Mouse (Mus musculus): Measurements from ENCODE around the gene Olfr1162. TPM values are rescaled to one million over a fixed set of nuclear protein-coding genes. Genes with fewer than 3 reads are reported as not detected.

Olfr1162 gene
- polyA plus RNA-seq (2014; fragmentation: Illumina TruSeq; extraction: RNeasy Lipid Tissue Mini Kit (QIAGEN cat#74804); ENCODE audit: insufficient read depth, low read depth, low replicate concordance) = not detected

DNA sequence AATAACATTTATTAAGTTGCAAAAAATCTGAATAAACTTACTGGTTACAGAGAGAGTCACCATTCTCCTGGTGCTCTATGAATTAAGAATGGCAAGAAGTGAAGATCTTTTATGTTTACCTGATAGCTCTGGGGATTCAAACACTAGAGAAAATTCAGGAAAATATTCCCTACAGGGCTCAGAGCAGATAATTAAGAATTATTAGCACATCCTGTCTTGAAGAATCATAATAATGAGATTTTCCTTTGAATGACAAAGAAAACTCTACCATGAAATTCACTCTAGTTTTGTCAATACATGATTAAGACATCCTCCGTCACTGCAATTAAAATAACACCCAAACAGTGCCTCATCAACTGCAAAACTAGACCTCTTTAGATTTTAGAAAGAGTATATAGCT lies at the start of gene Olfr1162:
Gene Olfr1162 (minus strand): TSS at position 101 of the 400 bp plus-strand sequence.

DNA sequence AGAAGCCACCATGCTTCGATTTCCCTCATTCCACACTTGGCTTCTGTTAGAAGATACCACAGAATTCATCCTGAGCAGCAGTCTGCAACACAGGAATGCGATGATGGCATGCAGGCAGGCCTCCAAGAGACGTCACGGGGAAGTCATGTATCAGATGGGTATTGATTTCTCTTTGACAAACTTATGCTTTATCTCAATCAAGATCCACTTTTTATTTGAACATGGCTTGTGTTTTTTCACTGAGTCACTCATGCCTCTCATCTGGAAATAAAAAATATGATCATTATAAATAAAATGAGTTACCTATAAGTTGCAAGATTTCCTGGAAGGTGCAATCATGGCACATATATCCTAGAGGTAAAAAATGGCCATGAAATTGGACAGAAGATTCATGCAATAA lies 42.9 kb upstream of the Olfr1162 start, which contains the start of gene Olfr1164:
Gene Olfr1164 (minus strand): TSS at position 101 of the 400 bp plus-strand sequence.

DNA sequence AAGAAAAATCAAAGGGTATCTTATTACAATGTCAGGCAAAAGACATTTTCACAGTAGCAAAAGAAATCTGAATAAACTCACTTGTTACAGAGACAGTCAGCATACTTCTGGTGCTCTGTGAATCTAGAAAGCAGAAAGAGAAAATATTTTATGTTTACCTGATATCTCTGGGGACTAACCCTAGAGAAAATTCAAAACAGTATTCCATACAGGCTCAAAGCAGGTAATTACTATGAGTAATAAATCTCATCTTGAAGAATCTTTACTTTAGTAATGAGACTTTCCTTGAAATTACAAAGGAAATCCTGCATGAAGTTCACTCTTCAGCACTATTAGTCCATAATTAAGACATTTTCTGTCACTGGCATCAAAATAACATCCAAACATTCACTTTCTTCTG lies 20.8 kb upstream of the Olfr1162 start, which contains the start of gene Olfr1163:
Gene Olfr1163 (minus strand): TSS at position 101 of the 400 bp plus-strand sequence.

DNA sequence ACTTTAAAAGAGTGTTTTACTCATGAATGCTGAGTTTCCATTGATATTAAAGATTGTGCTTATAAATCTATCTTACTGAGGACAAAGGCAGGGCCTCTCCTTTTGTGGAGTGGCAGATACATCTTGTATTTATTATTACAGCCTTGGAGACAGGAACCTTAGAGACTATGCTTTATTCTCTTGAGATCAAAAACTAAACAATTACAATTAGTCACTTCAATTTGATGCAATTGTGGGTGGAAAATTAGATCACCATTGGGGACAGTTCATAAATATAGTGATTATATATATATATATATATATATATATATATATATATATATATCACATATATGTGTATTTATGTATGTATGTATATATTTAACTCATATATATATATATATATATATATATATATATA lies 13.3 kb downstream of the Olfr1162 start, which contains the start of gene Olfr73:
Gene Olfr73 (minus strand): TSS at position 101 of the 400 bp plus-strand sequence.

DNA sequence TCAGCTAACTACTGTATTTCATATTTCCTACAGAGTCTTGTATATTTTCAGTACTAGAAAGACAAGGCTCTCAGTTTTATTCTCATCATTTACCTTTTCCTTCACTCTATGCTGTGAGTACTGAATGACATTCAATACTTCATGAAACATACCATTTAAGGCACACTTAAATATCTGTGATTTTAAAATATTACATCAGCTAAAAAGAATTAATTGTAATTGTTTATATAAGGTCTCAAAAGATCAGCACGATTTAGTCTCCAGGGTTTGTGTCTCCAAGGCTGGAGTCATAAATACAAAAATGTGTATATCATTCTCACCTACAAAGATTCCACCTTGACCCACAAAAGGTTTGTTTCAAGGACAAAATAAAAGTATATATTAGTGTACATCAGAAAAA lies 28.5 kb downstream of the Olfr1162 start, which contains the start of gene Olfr1161:
Gene Olfr1161 (plus strand): TSS at position 301 of the 400 bp plus-strand sequence.

DNA sequence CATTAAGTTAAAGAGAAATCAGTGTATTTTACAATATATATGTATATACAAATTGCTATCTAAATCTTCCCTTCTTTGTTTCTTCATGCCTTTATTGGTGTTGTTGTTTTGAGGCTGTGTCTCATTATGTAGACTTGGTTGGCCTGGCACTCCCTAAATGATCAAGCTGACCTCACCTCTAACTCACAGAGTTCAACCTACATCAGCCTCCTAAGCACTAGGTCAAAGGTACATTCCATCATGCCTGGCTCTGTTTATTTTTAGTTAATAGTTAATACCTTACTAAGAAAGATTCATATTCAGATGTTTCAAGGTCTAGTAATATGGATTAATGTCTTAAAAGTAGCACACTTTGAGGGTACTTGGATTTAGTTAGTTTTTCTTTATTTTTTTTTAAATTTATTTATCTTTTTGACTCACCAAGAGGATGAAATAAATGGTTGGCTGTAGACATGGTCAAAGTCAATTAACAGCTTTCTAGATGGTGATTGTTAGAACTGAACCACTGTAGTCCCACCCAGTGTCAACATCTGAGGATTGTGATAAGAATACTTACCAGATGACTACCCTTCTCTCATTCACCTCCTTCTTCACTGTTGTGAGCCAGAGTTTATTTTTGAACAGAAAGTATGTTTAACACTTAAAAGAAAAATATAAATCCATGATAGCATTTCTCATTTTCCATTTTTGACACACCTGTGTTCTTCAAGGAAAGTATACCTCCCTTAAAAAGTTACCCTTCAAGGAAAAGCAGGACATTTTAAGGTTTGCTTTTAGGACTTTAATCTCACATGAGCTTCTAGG lies 43.2 kb downstream of the Olfr1162 start, which contains the start of gene Olfr1160:
Gene Olfr1160 (minus strand): TSS at position 754 of the 804 bp plus-strand sequence.

Other genes with a start within 250 kb of the Olfr1162 start
- not detected for gene Olfr1145, start 241.3 kb downstream of the Olfr1162 start, polyA plus RNA-seq (2014; fragmentation: Illumina TruSeq; extraction: RNeasy Lipid Tissue Mini Kit (QIAGEN cat#74804); ENCODE audit: insufficient read depth, low read depth, low replicate concordance)
- gene Olfr1148, start 220.6 kb downstream of the Olfr1162 start, polyA plus RNA-seq (2014; fragmentation: Illumina TruSeq; extraction: RNeasy Lipid Tissue Mini Kit (QIAGEN cat#74804); ENCODE audit: insufficient read depth, low read depth, low replicate concordance) = not detected
- not detected for gene Olfr1150-ps1, start 207.1 kb downstream of the Olfr1162 start, polyA plus RNA-seq (2014; fragmentation: Illumina TruSeq; extraction: RNeasy Lipid Tissue Mini Kit (QIAGEN cat#74804); ENCODE audit: insufficient read depth, low read depth, low replicate concordance)
- not detected for gene Olfr1151, start 195.3 kb downstream of the Olfr1162 start, polyA plus RNA-seq (2014; fragmentation: Illumina TruSeq; extraction: RNeasy Lipid Tissue Mini Kit (QIAGEN cat#74804); ENCODE audit: insufficient read depth, low read depth, low replicate concordance)
- not detected for gene Olfr1152, start 184.6 kb downstream of the Olfr1162 start, polyA plus RNA-seq (2014; fragmentation: Illumina TruSeq; extraction: RNeasy Lipid Tissue Mini Kit (QIAGEN cat#74804); ENCODE audit: insufficient read depth, low read depth, low replicate concordance)
- gene Olfr1153, start 156.2 kb downstream of the Olfr1162 start, polyA plus RNA-seq (2014; fragmentation: Illumina TruSeq; extraction: RNeasy Lipid Tissue Mini Kit (QIAGEN cat#74804); ENCODE audit: insufficient read depth, low read depth, low replicate concordance) = not detected
- not detected for gene Olfr1154, start 146.0 kb downstream of the Olfr1162 start, polyA plus RNA-seq (2014; fragmentation: Illumina TruSeq; extraction: RNeasy Lipid Tissue Mini Kit (QIAGEN cat#74804); ENCODE audit: insufficient read depth, low read depth, low replicate concordance)
- not detected for gene Olfr1155, start 106.0 kb downstream of the Olfr1162 start, polyA plus RNA-seq (2014; fragmentation: Illumina TruSeq; extraction: RNeasy Lipid Tissue Mini Kit (QIAGEN cat#74804); ENCODE audit: insufficient read depth, low read depth, low replicate concordance)
- not detected for gene Olfr1156, start 98.0 kb downstream of the Olfr1162 start, polyA plus RNA-seq (2014; fragmentation: Illumina TruSeq; extraction: RNeasy Lipid Tissue Mini Kit (QIAGEN cat#74804); ENCODE audit: insufficient read depth, low read depth, low replicate concordance)
- not detected for gene Olfr1157, start 82.8 kb downstream of the Olfr1162 start, polyA plus RNA-seq (2014; fragmentation: Illumina TruSeq; extraction: RNeasy Lipid Tissue Mini Kit (QIAGEN cat#74804); ENCODE audit: insufficient read depth, low read depth, low replicate concordance)
- gene Olfr74, start 76.5 kb downstream of the Olfr1162 start, polyA plus RNA-seq (2014; fragmentation: Illumina TruSeq; extraction: RNeasy Lipid Tissue Mini Kit (QIAGEN cat#74804); ENCODE audit: insufficient read depth, low read depth, low replicate concordance) = not detected
- gene Olfr1158, start 61.0 kb downstream of the Olfr1162 start, polyA plus RNA-seq (2014; fragmentation: Illumina TruSeq; extraction: RNeasy Lipid Tissue Mini Kit (QIAGEN cat#74804); ENCODE audit: insufficient read depth, low read depth, low replicate concordance) = not detected
- not detected for gene Olfr1160, start 42.9 kb downstream of the Olfr1162 start, polyA plus RNA-seq (2014; fragmentation: Illumina TruSeq; extraction: RNeasy Lipid Tissue Mini Kit (QIAGEN cat#74804); ENCODE audit: insufficient read depth, low read depth, low replicate concordance)
- not detected for gene Olfr1161, start 28.4 kb downstream of the Olfr1162 start, polyA plus RNA-seq (2014; fragmentation: Illumina TruSeq; extraction: RNeasy Lipid Tissue Mini Kit (QIAGEN cat#74804); ENCODE audit: insufficient read depth, low read depth, low replicate concordance)
- gene Olfr73, start 13.4 kb downstream of the Olfr1162 start, polyA plus RNA-seq (2014; fragmentation: Illumina TruSeq; extraction: RNeasy Lipid Tissue Mini Kit (QIAGEN cat#74804); ENCODE audit: insufficient read depth, low read depth, low replicate concordance) = not detected
- not detected for gene Olfr1163, start 20.7 kb upstream of the Olfr1162 start, polyA plus RNA-seq (2014; fragmentation: Illumina TruSeq; extraction: RNeasy Lipid Tissue Mini Kit (QIAGEN cat#74804); ENCODE audit: insufficient read depth, low read depth, low replicate concordance)
- not detected for gene Olfr1164, start 42.8 kb upstream of the Olfr1162 start, polyA plus RNA-seq (2014; fragmentation: Illumina TruSeq; extraction: RNeasy Lipid Tissue Mini Kit (QIAGEN cat#74804); ENCODE audit: insufficient read depth, low read depth, low replicate concordance)
- not detected for gene Olfr1166, start 77.1 kb upstream of the Olfr1162 start, polyA plus RNA-seq (2014; fragmentation: Illumina TruSeq; extraction: RNeasy Lipid Tissue Mini Kit (QIAGEN cat#74804); ENCODE audit: insufficient read depth, low read depth, low replicate concordance)
- gene Olfr1167, start 104.1 kb upstream of the Olfr1162 start, polyA plus RNA-seq (2014; fragmentation: Illumina TruSeq; extraction: RNeasy Lipid Tissue Mini Kit (QIAGEN cat#74804); ENCODE audit: insufficient read depth, low read depth, low replicate concordance) = not detected
- not detected for gene Olfr1168, start 130.8 kb upstream of the Olfr1162 start, polyA plus RNA-seq (2014; fragmentation: Illumina TruSeq; extraction: RNeasy Lipid Tissue Mini Kit (QIAGEN cat#74804); ENCODE audit: insufficient read depth, low read depth, low replicate concordance)
- not detected for gene Olfr1170, start 177.2 kb upstream of the Olfr1162 start, polyA plus RNA-seq (2014; fragmentation: Illumina TruSeq; extraction: RNeasy Lipid Tissue Mini Kit (QIAGEN cat#74804); ENCODE audit: insufficient read depth, low read depth, low replicate concordance)
- gene Olfr1173, start 228.7 kb upstream of the Olfr1162 start, polyA plus RNA-seq (2014; fragmentation: Illumina TruSeq; extraction: RNeasy Lipid Tissue Mini Kit (QIAGEN cat#74804); ENCODE audit: insufficient read depth, low read depth, low replicate concordance) = not detected

Measured in lung, adult 10 weeks (tissue).